Mouse (Mus musculus): ENCODE data around the gene Mdm2. TPM values are rescaled to one million over a fixed set of nuclear protein-coding genes. Genes with fewer than 3 reads are reported as not detected.

Gene Mdm2
- polyA plus RNA-seq, 1 experiment from 2014 or later = 76.5 TPM

GRCm38 (mm10) chr10:117685849-117686591, 24.5 kb downstream of the Mdm2 start:
- Histone ChIP-seq H3K4me1 (no peaks in the 10 kb centered on the region), H3K27ac (no peak overlapping the region), H3K4me2 (no peak overlapping the region), H3K4me3 (replicated peaks) (no peak overlapping the region), H3K27me3 (no peaks in the 10 kb centered on the region), H3K9ac (no peak overlapping the region), H3K9me3 (no peaks in the 10 kb centered on the region), H3K36me3 (replicated peaks) (peaks cover 28% of the 10 kb centered on the region)
- no peak for ATAC-seq (ENCODE audit: low FRiP score)
- WGBS = 90% methylated on average over 13 of the region's 13 CpGs

DNA sequence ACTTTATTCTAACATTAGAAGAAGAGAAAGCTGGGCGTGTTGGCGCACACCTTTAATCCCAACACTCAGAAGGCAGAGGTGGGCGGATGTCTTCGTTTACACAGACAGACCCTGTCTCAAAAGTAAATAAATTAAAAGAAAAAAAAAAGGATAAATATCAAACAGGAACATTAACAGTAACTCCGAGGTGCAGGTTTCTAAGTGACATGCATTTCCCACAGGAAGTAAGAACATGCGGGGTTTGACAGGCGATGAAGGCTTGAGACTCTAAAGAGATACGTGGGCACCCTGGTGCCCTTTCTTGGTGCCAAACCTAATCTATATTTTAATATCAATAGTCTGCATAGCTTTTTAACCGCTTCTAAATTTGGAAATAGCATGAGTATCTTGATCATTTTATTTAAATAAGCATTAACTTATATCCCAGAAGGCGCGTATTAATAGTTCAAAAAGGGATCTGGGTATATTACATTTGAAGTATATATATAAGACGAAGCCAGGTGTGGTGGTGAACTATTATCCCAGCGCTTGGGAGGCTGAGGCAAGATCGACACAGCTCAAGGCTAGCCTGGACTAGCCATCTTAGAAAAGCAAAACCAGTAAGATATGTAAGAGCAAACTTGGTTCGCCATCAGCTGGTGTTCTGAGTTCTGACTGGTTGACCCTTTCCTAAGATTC, 25.2 kb downstream of the Mdm2 start:
- ATAC-seq (ENCODE audit: low FRiP score) = no peak
- Histone ChIP-seq H3K9me3 (no peaks in the 10 kb centered on the region), H3K4me3 (replicated peaks) (no peak overlapping the region), H3K36me3 (replicated peaks) (peaks cover 20% of the 10 kb centered on the region), H3K9ac (no peak overlapping the region), H3K4me1 (no peaks in the 10 kb centered on the region), H3K27me3 (no peaks in the 10 kb centered on the region), H3K27ac (no peak overlapping the region), H3K4me2 (no peak overlapping the region)
- WGBS = 93% methylated on average over 15 of the region's 15 CpGs

DNA sequence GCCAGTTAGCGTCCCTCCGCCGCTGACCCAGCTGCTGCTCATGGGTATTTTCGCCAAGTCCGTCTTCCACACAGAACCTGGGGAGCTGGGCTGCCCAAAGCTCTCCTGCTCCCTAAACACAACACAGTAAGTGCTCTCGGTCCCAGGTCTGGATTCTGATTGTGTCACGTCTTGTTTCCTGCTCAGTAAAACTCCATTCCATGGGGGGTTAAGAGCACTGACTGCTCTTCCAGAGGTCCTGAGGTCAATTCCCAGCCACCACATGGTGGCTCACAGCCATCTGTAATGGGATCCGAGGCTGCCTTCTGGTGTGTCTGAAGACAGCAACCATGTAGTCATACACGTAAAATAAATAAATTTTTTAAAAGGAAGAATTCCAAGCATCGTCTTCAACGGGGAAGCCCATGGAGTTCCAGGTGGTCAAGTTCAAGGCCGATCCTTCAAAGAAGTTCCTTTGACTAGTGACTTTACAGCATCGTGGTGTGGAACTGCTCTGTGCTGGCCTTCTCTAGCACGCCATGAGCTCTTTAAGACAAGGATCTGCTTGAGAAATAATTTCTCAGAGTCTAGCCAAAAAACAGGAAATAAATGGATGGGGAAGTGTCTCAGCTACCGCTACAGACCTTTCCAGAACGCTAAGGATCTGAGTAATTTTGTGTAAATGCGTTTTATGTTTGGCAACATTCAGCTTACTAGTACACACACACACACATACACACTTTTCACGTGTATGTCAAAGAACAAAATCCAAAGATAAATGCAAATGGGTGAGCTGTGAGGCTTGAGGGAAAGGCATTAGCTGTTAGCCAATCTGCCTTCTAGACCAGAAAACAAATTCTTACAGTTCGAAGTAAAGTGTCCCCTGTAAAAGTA, 26.0 kb downstream of the Mdm2 start:
- 92% methylated on average over 19 of the region's 19 CpGs for WGBS
- H3K4me3 ChIP-seq (replicated peaks) = no peak overlapping the region
- no peaks in the 10 kb centered on the region for H3K4me1 ChIP-seq
- H3K9ac ChIP-seq = no peak overlapping the region
- H3K36me3 ChIP-seq (replicated peaks) = peaks cover 14% of the 10 kb centered on the region
- no peak overlapping the region for H3K4me2 ChIP-seq
- H3K27me3 ChIP-seq = no peaks in the 10 kb centered on the region
- ATAC-seq (ENCODE audit: low FRiP score) = no peak
- H3K27ac ChIP-seq = no peak overlapping the region
- H3K9me3 ChIP-seq = no peaks in the 10 kb centered on the region

DNA sequence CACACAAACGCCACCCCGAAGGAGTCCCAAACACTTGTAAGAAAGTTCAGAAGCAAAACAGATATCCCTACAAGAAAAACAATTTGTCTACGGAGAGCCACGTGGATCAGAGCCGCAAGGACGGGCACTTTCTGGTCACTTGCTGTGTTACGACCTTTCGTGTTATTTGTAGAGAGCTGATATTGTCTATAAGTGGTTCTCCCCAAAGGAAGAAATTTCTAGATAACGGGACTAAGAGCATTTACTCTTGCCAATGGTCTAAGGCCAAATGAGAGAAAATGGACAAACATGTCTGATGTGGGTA, 26.9 kb downstream of the Mdm2 start:
- WGBS = 94% methylated on average over 9 of the region's 9 CpGs
- H3K27me3 ChIP-seq = no peaks in the 10 kb centered on the region
- peaks cover 6% of the 10 kb centered on the region for H3K36me3 ChIP-seq (replicated peaks)
- no peak overlapping the region for H3K4me2 ChIP-seq
- no peak for ATAC-seq (ENCODE audit: low FRiP score)
- H3K9ac ChIP-seq = no peak overlapping the region
- H3K4me1 ChIP-seq = no peaks in the 10 kb centered on the region
- H3K27ac ChIP-seq = no peak overlapping the region
- H3K9me3 ChIP-seq = no peaks in the 10 kb centered on the region
- H3K4me3 ChIP-seq (replicated peaks) = no peak overlapping the region

DNA sequence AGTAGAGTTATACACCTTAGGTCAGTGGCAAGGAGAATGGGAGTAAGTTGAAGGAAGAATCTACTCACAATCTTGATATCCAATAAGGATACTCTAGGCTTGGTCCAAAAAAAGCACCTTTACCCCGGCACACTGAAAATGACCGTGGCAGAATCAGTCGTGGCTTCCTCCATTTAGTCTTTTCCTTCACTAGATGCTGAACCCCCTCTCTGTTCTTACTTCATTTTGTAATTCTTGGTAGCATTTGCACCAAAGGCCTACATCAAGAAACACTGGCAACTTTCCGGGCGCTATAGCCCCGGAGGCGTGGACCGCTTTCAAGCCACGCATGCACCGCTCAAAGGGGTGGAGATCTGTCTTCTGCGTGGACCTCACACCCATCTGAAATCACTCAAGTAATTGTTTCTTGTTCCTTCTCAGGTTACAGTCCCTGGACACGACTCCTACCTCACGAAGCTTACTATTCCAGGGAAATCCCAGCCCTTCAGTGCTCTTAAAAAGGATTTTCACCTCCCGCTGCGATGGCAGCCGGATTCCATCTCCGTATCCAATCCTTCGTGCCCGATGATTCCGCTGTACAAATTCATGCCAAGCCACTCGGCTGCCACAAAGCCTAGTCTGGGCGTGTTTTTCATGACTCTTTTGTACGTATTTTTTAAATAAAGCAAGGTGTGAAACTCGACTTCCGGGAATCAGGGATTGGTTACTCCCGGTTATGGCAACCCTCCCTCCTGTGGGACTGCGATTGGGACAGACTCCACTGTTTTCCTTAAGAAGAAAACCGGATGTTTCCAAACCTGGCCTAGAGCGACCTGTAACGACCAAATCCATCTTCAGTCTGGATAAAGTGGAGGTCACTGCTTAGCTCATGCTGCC, 27.5 kb downstream of the Mdm2 start:
- H3K9me3 ChIP-seq = no peaks in the 10 kb centered on the region
- no peak overlapping the region for H3K4me3 ChIP-seq (replicated peaks)
- no peaks in the 10 kb centered on the region for H3K27me3 ChIP-seq
- WGBS = 87% methylated on average over 30 of the region's 30 CpGs
- no peak for ATAC-seq (ENCODE audit: low FRiP score)
- H3K36me3 ChIP-seq (replicated peaks) = no peaks in the 10 kb centered on the region; the same call in 1 of the 2 replicates
- H3K9ac ChIP-seq = no peak overlapping the region
- H3K4me1 ChIP-seq = no peaks in the 10 kb centered on the region
- no peak overlapping the region for H3K27ac ChIP-seq
- H3K4me2 ChIP-seq = no peak overlapping the region

DNA sequence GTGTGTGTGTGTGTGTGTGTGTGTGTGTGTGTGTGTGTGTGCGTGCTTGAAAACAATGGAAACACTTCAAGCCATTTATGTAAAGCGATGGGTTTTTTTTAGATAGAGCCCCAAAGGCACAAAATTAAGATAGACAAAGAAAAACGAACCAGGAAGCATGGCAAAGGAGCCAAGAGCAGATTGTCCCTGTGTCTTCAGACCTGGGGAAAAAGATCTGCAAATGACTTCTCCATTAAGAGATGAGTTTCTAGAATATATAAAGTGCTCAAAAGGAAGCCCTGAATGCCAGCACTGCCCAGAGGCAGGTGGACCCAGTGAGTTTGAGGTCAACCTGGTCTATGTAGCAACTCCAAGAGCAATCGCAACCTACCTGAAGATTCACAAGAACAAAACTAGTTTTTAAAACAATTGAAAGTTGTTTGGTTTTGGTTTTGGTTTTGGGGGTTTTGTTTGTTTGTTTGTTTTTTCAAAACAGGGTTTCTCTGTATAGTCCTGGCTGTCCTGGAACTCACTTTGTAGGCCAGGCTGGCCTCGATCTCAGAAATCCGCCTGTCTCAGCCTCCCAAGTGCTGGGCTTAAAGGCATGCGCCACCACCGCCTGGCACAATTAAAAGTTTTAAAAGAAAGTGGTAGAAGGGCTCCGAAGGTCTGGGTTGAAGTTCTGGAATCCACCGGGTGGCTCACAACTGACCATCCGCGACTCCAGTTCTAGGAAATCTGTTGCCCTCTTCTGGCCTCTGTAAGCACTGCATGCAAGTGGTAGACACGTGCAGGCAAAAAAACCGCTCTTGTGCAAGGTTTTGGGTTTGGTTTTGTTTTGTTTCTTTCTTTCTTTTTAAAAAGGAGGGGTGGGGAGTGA, 28.3 kb downstream of the Mdm2 start:
- no peaks in the 10 kb centered on the region for H3K4me1 ChIP-seq
- no peaks in the 10 kb centered on the region for H3K27me3 ChIP-seq
- H3K36me3 ChIP-seq (replicated peaks) = no peaks in the 10 kb centered on the region
- no peak for ATAC-seq (ENCODE audit: low FRiP score)
- no peaks in the 10 kb centered on the region for H3K9me3 ChIP-seq
- no peak overlapping the region for H3K4me3 ChIP-seq (replicated peaks)
- 65% methylated on average over 14 of the region's 14 CpGs for WGBS
- no peak overlapping the region for H3K4me2 ChIP-seq
- H3K9ac ChIP-seq = no peak overlapping the region
- H3K27ac ChIP-seq = no peak overlapping the region

GRCm38 (mm10) chr10:117681543-117681942, 29.0 kb downstream of the Mdm2 start:
- Histone ChIP-seq H3K4me3 (replicated peaks) (no peak overlapping the region), H3K36me3 (replicated peaks) (no peaks in the 10 kb centered on the region), H3K4me2 (no peak overlapping the region), H3K9me3 (no peaks in the 10 kb centered on the region), H3K4me1 (no peaks in the 10 kb centered on the region), H3K27ac (no peak overlapping the region), H3K9ac (no peak overlapping the region), H3K27me3 (no peaks in the 10 kb centered on the region)
- WGBS = 93% methylated on average over 3 of the region's 3 CpGs
- no peak for ATAC-seq (ENCODE audit: low FRiP score)

- H3K27me3 ChIP-seq = no peaks in the 10 kb centered on the region
- WGBS = 86% methylated on average over 12 of the region's 12 CpGs
- ATAC-seq (ENCODE audit: low FRiP score) = no peak
- no peaks in the 10 kb centered on the region for H3K36me3 ChIP-seq (replicated peaks)
- H3K4me3 ChIP-seq (replicated peaks) = no peak overlapping the region
- H3K4me2 ChIP-seq = no peak overlapping the region
- H3K27ac ChIP-seq = no peak overlapping the region
- no peaks in the 10 kb centered on the region for H3K9me3 ChIP-seq
- H3K4me1 ChIP-seq = peaks cover 3% of the 10 kb centered on the region; the same call in 1 of the 2 replicates
- H3K9ac ChIP-seq = no peak overlapping the region
Observed at GRCm38 (mm10) chr10:117680868-117681513, 29.6 kb downstream of the Mdm2 start.

- H3K9ac ChIP-seq = no peak overlapping the region
- no peaks in the 10 kb centered on the region for H3K9me3 ChIP-seq
- no peak overlapping the region for H3K4me2 ChIP-seq
- peaks cover 11% of the 10 kb centered on the region; the same call in 1 of the 2 replicates for H3K4me1 ChIP-seq
- 93% methylated on average over 14 of the region's 14 CpGs for WGBS
- ATAC-seq (ENCODE audit: low FRiP score) = no peak
- no peaks in the 10 kb centered on the region for H3K27me3 ChIP-seq
- H3K4me3 ChIP-seq (replicated peaks) = no peak overlapping the region
- H3K36me3 ChIP-seq (replicated peaks) = no peaks in the 10 kb centered on the region
- no peak overlapping the region for H3K27ac ChIP-seq
Observed at GRCm38 (mm10) chr10:117679963-117680473, 30.5 kb downstream of the Mdm2 start.

- H3K9ac ChIP-seq = no peak overlapping the region
- no peak for ATAC-seq (ENCODE audit: low FRiP score)
- H3K4me2 ChIP-seq = no peak overlapping the region
- H3K4me1 ChIP-seq = peaks cover 11% of the 10 kb centered on the region; the same call in 1 of the 2 replicates
- 0 out of 2 replicates have a peak, but pooled peaks cover 2% of the 10 kb centered on the region for H3K27me3 ChIP-seq
- H3K36me3 ChIP-seq (replicated peaks) = no peaks in the 10 kb centered on the region
- H3K4me3 ChIP-seq (replicated peaks) = no peak overlapping the region
- H3K27ac ChIP-seq = no peak overlapping the region
- no peaks in the 10 kb centered on the region for H3K9me3 ChIP-seq
- 89% methylated on average over 5 of the region's 5 CpGs for WGBS
Observed at GRCm38 (mm10) chr10:117679029-117679686, 31.4 kb downstream of the Mdm2 start.
